Mouse (Mus musculus) stomach, postnatal 0 days (tissue): ENCODE results near the gene Nagpa. TPM values are rescaled to one million over a fixed set of nuclear protein-coding genes. Genes with fewer than 3 reads are reported as not detected.

Source experiments
- ATAC-seq: fragments of 200-750 bp; cut with Nextera tagmentation; 2 replicates; pipeline ENCODE4 v1.8.0; 2017; ENCODE audit not compliant: low FRiP score, low TSS enrichment
- DNase-seq: peaks from one replicate; pipeline ENCODE4 v3.0.0-alpha.2; 2016; ENCODE audit warnings: low spot score
- H3K27ac ChIP-seq: fragments of 300-500 bp; sonication (generic); replicated peaks from 2 replicates; pipeline ENCODE4 v1.5.1; 2014; ENCODE audit warnings: mild to moderate bottlenecking, control low read depth
- H3K27me3 ChIP-seq: fragments of 300-500 bp; sonication (generic); 2 replicates; pipeline ENCODE4 v1.6.1; 2014; ENCODE audit warnings: low read length; ENCODE audit not compliant: control insufficient read depth, insufficient read depth
- H3K36me3 ChIP-seq: fragments of 300-500 bp; sonication (generic); 2 replicates; pipeline ENCODE4 v1.6.1; 2014; ENCODE audit warnings: low read length, mixed read lengths; ENCODE audit not compliant: control insufficient read depth, insufficient read depth
- H3K4me1 ChIP-seq: fragments of 300-500 bp; sonication (generic); replicated peaks from 2 replicates; pipeline ENCODE4 v1.6.1; 2014; ENCODE audit warnings: antibody characterized with exemption; ENCODE audit not compliant: control insufficient read depth, insufficient read depth
- H3K4me2 ChIP-seq: fragments of 300-500 bp; sonication (generic); replicated peaks from 2 replicates; pipeline ENCODE4 v1.6.1; 2014; ENCODE audit warnings: low read depth, mild to moderate bottlenecking, control low read depth, moderate library complexity
- H3K4me3 ChIP-seq: fragments of 300-500 bp; sonication (generic); 2 replicates; pipeline ENCODE4 v1.5.1; 2014; ENCODE audit warnings: low read depth, low read length, control low read depth
- H3K9ac ChIP-seq: fragments of 300-500 bp; sonication (generic); 2 replicates; pipeline ENCODE4 v1.6.1; 2014; ENCODE audit warnings: mild to moderate bottlenecking, low read length, control low read depth, mixed read lengths
- H3K9me3 ChIP-seq: fragments of 300-500 bp; sonication (generic); 2 replicates; pipeline ENCODE4 v1.6.1; 2016; ENCODE audit warnings: low read length; ENCODE audit not compliant: control insufficient read depth
- CTCF ChIP-seq: IDR thresholded peaks from 2 replicates; pipeline ENCODE4 v1.5.1; 2016; ENCODE audit warnings: antibody characterized with exemption, low read depth, mild to moderate bottlenecking, moderate library complexity
- EP300 ChIP-seq: optimal IDR thresholded peaks from 2 replicates; pipeline ENCODE3; 2016; ENCODE audit warnings: antibody characterized with exemption
- WGBS: fragments of 180-500 bp; shearing (Covaris S2); extraction: QIAGEN DNeasy Blood & Tissue Kit; methylation state at CpG from one replicate; pipeline ENCODE4 v1.1.7; 2014; 5-methylcytosine and 5-hydroxymethylcytosine counted together
- microRNA-seq: library from miRNA; unstranded; fragments of <30 nt; microRNA quantifications from one replicate; pipeline ENCODE4, GENCODE M21; 2016
- polyA plus RNA-seq: library from polyadenylated mRNA; unstranded; fragments of >200 nt; fragmentation: Nextera tagmentation; extraction: Ambion mirVana; gene quantifications from 2 replicates; pipeline ENCODE4 v1.2.1, GENCODE M21; 2015

Nagpa gene
- polyA plus RNA-seq, 1 experiment from 2014 or later, result 11.2 TPM

- Histone ChIP-seq H3K4me2 (no peak overlapping the region), H3K27me3 (no peaks in the 10 kb centered on the region), H3K9me3 (no peaks in the 10 kb centered on the region), H3K4me3 (no peak overlapping the region), H3K36me3 (no peaks in the 10 kb centered on the region), H3K9ac (no peak overlapping the region), H3K4me1 (no peaks in the 10 kb centered on the region), H3K27ac (no peak overlapping the region)
- WGBS, result 42% methylated on average over 6 of the region's 6 CpGs
- TF ChIP-seq CTCF, result no peak
- TF ChIP-seq EP300, result no peak
- no peak for DNase-seq
- ATAC-seq, result no peak
Observed at GRCm38 (mm10) chr16:5153299-5154026, 50.3 kb downstream of the Nagpa start.

- H3K9ac ChIP-seq, result no peak overlapping the region
- no peaks in the 10 kb centered on the region for H3K27me3 ChIP-seq
- 71% methylated on average over 10 of the region's 10 CpGs for whole genome bisulfite sequencing
- H3K4me2 ChIP-seq, result no peak overlapping the region
- no peaks in the 10 kb centered on the region for H3K4me1 ChIP-seq
- H3K36me3 ChIP-seq, result no peaks in the 10 kb centered on the region
- no peak for TF ChIP-seq CTCF
- TF ChIP-seq EP300, result no peak
- H3K4me3 ChIP-seq, result no peak overlapping the region
- DNase-seq (no peak), ATAC-seq (no peak)
- no peak overlapping the region for H3K27ac ChIP-seq
- H3K9me3 ChIP-seq, result no peaks in the 10 kb centered on the region
Observed at GRCm38 (mm10) chr16:5150544-5150943, 53.3 kb downstream of the Nagpa start.

- Histone ChIP-seq H3K4me1 (no peaks in the 10 kb centered on the region), H3K9me3 (no peaks in the 10 kb centered on the region), H3K9ac (no peak within 1 kb of the TSS), H3K27ac (no peak within 1 kb of the TSS), H3K4me3 (peak within 1 kb of the TSS; percentile 24), H3K36me3 (no peaks in the 10 kb centered on the region), H3K27me3 (no peaks in the 10 kb centered on the region), H3K4me2 (peak within 1 kb of the TSS; percentile 54)
- peak; percentile 50 for ATAC-seq
- no peak for TF ChIP-seq EP300
- TF ChIP-seq CTCF, result peak; percentile 22; the same call in 1 of the 2 replicates
- DNase-seq, result no peak
- WGBS, result 10% methylated on average over 13 of the region's 13 CpGs
Observed at GRCm38 (mm10) chr16:5147037-5147385, 56.8 kb downstream of the Nagpa start, which contains the start of gene Sec14l5. Gene Sec14l5, plus strand, starts transcription at chr16:5147109.

GRCm38 (mm10) chr16:5146367-5147036 is 57.3 kb downstream of the Nagpa start:
- Histone ChIP-seq H3K9me3 (no peaks in the 10 kb centered on the region), H3K4me2 (peak overlapping the region; percentile 54), H3K4me3 (peak overlapping the region; percentile 24), H3K36me3 (no peaks in the 10 kb centered on the region), H3K27me3 (no peaks in the 10 kb centered on the region), H3K27ac (no peak overlapping the region), H3K4me1 (no peaks in the 10 kb centered on the region), H3K9ac (no peak overlapping the region)
- 2% methylated on average over 26 of the region's 26 CpGs for WGBS
- ATAC-seq, result peak; percentile 93
- DNase-seq, result peak; percentile 90
- TF ChIP-seq EP300 (no peak), CTCF (no peak)

GRCm38 (mm10) chr16:5145570-5145969 is 58.2 kb downstream of the Nagpa start:
- DNase-seq, result peak; percentile 67
- no peak overlapping the region for H3K9ac ChIP-seq
- H3K4me1 ChIP-seq, result no peaks in the 10 kb centered on the region
- peak; percentile 43; the same call in 1 of the 2 replicates for ATAC-seq
- TF ChIP-seq CTCF (peak; percentile 86), EP300 (no peak)
- H3K4me3 ChIP-seq, result no peak overlapping the region
- H3K27me3 ChIP-seq, result no peaks in the 10 kb centered on the region
- no peak overlapping the region for H3K27ac ChIP-seq
- H3K9me3 ChIP-seq, result no peaks in the 10 kb centered on the region
- no peak overlapping the region for H3K4me2 ChIP-seq
- H3K36me3 ChIP-seq, result no peaks in the 10 kb centered on the region
- under 1% methylated on average over 7 of the region's 7 CpGs for WGBS

Small RNA genes lying within 50 kb of the gene (microRNA-seq; reads per million reads assigned to microRNA genes)
- not detected for gene Gm23689
- not detected for gene Gm26095
- not detected for gene Mir6364

Other genes with a start within 250 kb of the Nagpa start
- gene Anks3, start 239.8 kb downstream of the Nagpa start, polyA plus RNA-seq, result 21.6 and 22.7 TPM in 2 replicates
- not detected in 2 replicates for gene Sept12, start 206.2 kb downstream of the Nagpa start, polyA plus RNA-seq
- 112 and 114 TPM in 2 replicates for gene Smim22, start 196.7 kb downstream of the Nagpa start, polyA plus RNA-seq
- 36.6 and 44.7 TPM in 2 replicates for gene Rogdi, start 190.5 kb downstream of the Nagpa start, polyA plus RNA-seq
- gene Glyr1, start 154.1 kb downstream of the Nagpa start, polyA plus RNA-seq, result 64.8 and 65.2 TPM in 2 replicates
- 9.1 and 9.3 TPM in 2 replicates for gene Ubn1, start 154.0 kb downstream of the Nagpa start, polyA plus RNA-seq
- 61.5 and 66.2 TPM in 2 replicates for gene Ppl, start 71.6 kb downstream of the Nagpa start, polyA plus RNA-seq
- gene Sec14l5, start 56.9 kb downstream of the Nagpa start, polyA plus RNA-seq, result 0.04 TPM in 2 replicates
- 11.8 and 13.1 TPM in 2 replicates for gene AU021092, start 18.3 kb upstream of the Nagpa start, polyA plus RNA-seq
- gene Alg1, start 29.6 kb upstream of the Nagpa start, polyA plus RNA-seq, result 23.0 and 23.4 TPM in 2 replicates
- gene Eef2kmt, start 52.0 kb upstream of the Nagpa start, polyA plus RNA-seq, result 28.5 and 29.1 TPM in 2 replicates